9 mouse cellular contexts compared by ENCODE assay signal in genomic region chr6:88196733-88197312, GRCm38 (mm10). TPM values are rescaled to one million over a fixed set of nuclear protein-coding genes. Genes with fewer than 3 reads are reported as not detected.
DNase-seq lines count a peak whose midpoint lies in the region; ATAC-seq and TF ChIP-seq lines count a peak whose summit lies in the region.
"Had no signal": no experiment of that assay in that cellular context is flagged by ENCODE, and none has a peak within 500 bp of the region (broad histone marks: within the 10 kb centered on the region; RNA-seq: fewer than 3 reads in every experiment).

No protein-coding gene starts in this region.

- H3K79me2 ChIP-seq in heart, adult 2 months (replicated peaks; ENCODE audit: control insufficient read depth, insufficient read depth, low read length), result no peaks in the 10 kb centered on the region

- WGBS in heart, adult 2 months, result 2% methylated on average over 44 of the region's 44 CpGs
- WGBS in hindbrain, embryonic 11.5 days, result 2% methylated on average over 40 of the region's 44 CpGs
- WGBS in midbrain, embryonic 13.5 days, result under 1% methylated on average over 44 of the region's 44 CpGs

- H3K27ac ChIP-seq in heart, adult 2 months, result peak overlapping the region; percentile 93
- no peak overlapping the region for H3K27ac ChIP-seq in hindbrain, embryonic 11.5 days (ENCODE audit: low read depth, low read length)
- H3K27ac ChIP-seq in midbrain, embryonic 13.5 days, result peak overlapping the region; percentile 61

- peak overlapping the region; percentile 61 for H3K4me3 ChIP-seq in heart, adult 2 months
- peak overlapping the region; percentile 32 for H3K4me3 ChIP-seq in hindbrain, embryonic 11.5 days (ENCODE audit: low read depth, low read length)
- peak overlapping the region; percentile 47 for H3K4me3 ChIP-seq in midbrain, embryonic 13.5 days (replicated peaks)

- TF ChIP-seq CTCF in heart, adult 2 months (IDR thresholded peaks at IDR 0.05), result no peak

- 0 out of 2 replicates have a peak, but pooled peaks cover 1% of the 10 kb centered on the region for H3K4me1 ChIP-seq in heart, adult 2 months (ENCODE audit: control insufficient read depth, insufficient read depth, low read length)
- peaks cover 29% of the 10 kb centered on the region for H3K4me1 ChIP-seq in hindbrain, embryonic 11.5 days (replicated peaks; ENCODE audit: control insufficient read depth, insufficient read depth, low read length)
- H3K4me1 ChIP-seq in midbrain, embryonic 13.5 days (replicated peaks), result peaks cover 67% of the 10 kb centered on the region

- no peak for ATAC-seq in hindbrain, embryonic 11.5 days (ENCODE audit: low FRiP score)
- ATAC-seq in midbrain, embryonic 13.5 days, result no peak

- H3K9me3 ChIP-seq in hindbrain, embryonic 11.5 days (ENCODE audit: control insufficient read depth, low read length), result no peaks in the 10 kb centered on the region
- no peaks in the 10 kb centered on the region for H3K9me3 ChIP-seq in midbrain, embryonic 13.5 days

- no peak for DNase-seq in heart, adult 2 months
- DNase-seq in heart, postnatal 25 days (ENCODE audit: low spot score), result no peak
- DNase-seq in R1 (ENCODE audit: low read depth, low spot score), result peak; percentile 72
- DNase-seq in hindbrain, embryonic 11.5 days (ENCODE audit: low spot score), result peak; percentile 68
- no peak for DNase-seq in left cerebral cortex, adult 9 months (ENCODE audit: low spot score in 2 of 2)
- no peak for DNase-seq in left cerebral cortex, postnatal 4 days
- DNase-seq in cerebellum, adult 18-20 months, result no peak
- DNase-seq: gastrocnemius, postnatal 36 days had no signal

- H3K9ac ChIP-seq in heart, adult 2 months (ENCODE audit: low read depth, low read length), result peak overlapping the region; percentile 73
- H3K9ac ChIP-seq in hindbrain, embryonic 11.5 days (ENCODE audit: low read depth, low read length), result no peak overlapping the region
- peak overlapping the region; percentile 61 for H3K9ac ChIP-seq in midbrain, embryonic 13.5 days (replicated peaks)

- H3K4me2 ChIP-seq in hindbrain, embryonic 11.5 days (replicated peaks; ENCODE audit: low read depth, low read length), result peak overlapping the region; percentile 60
- H3K4me2 ChIP-seq in midbrain, embryonic 13.5 days (replicated peaks), result peak overlapping the region; percentile 64

- H3K36me3 ChIP-seq in heart, adult 2 months (ENCODE audit: control insufficient read depth, insufficient read depth, low read length), result no peaks in the 10 kb centered on the region
- H3K36me3 ChIP-seq in hindbrain, embryonic 11.5 days (ENCODE audit: control insufficient read depth, insufficient read depth, low read length), result no peaks in the 10 kb centered on the region
- no peaks in the 10 kb centered on the region for H3K36me3 ChIP-seq in midbrain, embryonic 13.5 days

- no peak for TF ChIP-seq EP300 in heart, adult 2 months (IDR thresholded peaks at IDR 0.05; ENCODE audit: insufficient read depth, low read depth, low read length)

- intact Hi-C loops in heart, adult 2 months (cut with DNase I), result loop anchor here (2.0 kb wide), 1 partner anchor 44 kb away; no protein-coding TSS in a partner anchor
- intact Hi-C loops in heart, postnatal 25 days (cut with DNase I), result no loop called here
- intact Hi-C loops in left cerebral cortex, postnatal 4 days (cut with DNase I), result loop anchor here (10.0 kb wide), 1 partner anchor 298 kb away; no protein-coding TSS in a partner anchor

- peaks cover 8% of the 10 kb centered on the region for H3K27me3 ChIP-seq in heart, adult 2 months (ENCODE audit: control insufficient read depth, insufficient read depth, low read length)
- H3K27me3 ChIP-seq in hindbrain, embryonic 11.5 days (ENCODE audit: control insufficient read depth, insufficient read depth, low read length), result peaks cover 96% of the 10 kb centered on the region
- peaks cover 100% of the 10 kb centered on the region for H3K27me3 ChIP-seq in midbrain, embryonic 13.5 days

- TF ChIP-seq POLR2A in heart, adult 2 months (IDR thresholded peaks at IDR 0.05; ENCODE audit: insufficient read depth, low read depth, low read length), result no peak

RNA-seq across cellular contexts. Expression of gene Gata2, which starts 3.1 kb away (rescaled TPM):
- 10 to 100 TPM; 17.8 to 19.6 TPM for total RNA-seq in heart, adult 2 months (2021)
- polyA plus RNA-seq in heart, adult 2 months (2012; rRNA removed), result 14.3 and 18.7 TPM in 2 replicates
- total RNA-seq in heart, postnatal 25 days (2021), result 10 to 100 TPM; 17.0 to 19.8 TPM
- 18.2 and 26.3 TPM in 2 replicates for polyA plus RNA-seq in hindbrain, embryonic 11.5 days (2014; fragmentation: Nextera tagmentation; extraction: Ambion mirVana)
- polyA plus RNA-seq in midbrain, embryonic 13.5 days (2015; fragmentation: Nextera tagmentation; extraction: Ambion mirVana), result 25.7 and 38.1 TPM in 2 replicates
- total RNA-seq in left cerebral cortex, postnatal 4 days (2021), result 1 to 10 TPM; 2.6 to 3.1 TPM

RNA-seq across cellular contexts. Expression of gene Dnajb8, which starts 25.2 kb away (rescaled TPM):
- total RNA-seq in heart, adult 2 months (2021), result not detected
- polyA plus RNA-seq in heart, adult 2 months (2012; rRNA removed), result 0.29 TPM in 1 of 2 replicates, not detected in the other
- not detected for total RNA-seq in heart, postnatal 25 days (2021)
- polyA plus RNA-seq in hindbrain, embryonic 11.5 days (2014; fragmentation: Nextera tagmentation; extraction: Ambion mirVana), result not detected in 2 replicates
- polyA plus RNA-seq in midbrain, embryonic 13.5 days (2015; fragmentation: Nextera tagmentation; extraction: Ambion mirVana), result not detected in 2 replicates
- total RNA-seq in left cerebral cortex, postnatal 4 days (2021), result not detected
- total RNA-seq: gastrocnemius, postnatal 36 days had no signal

Comparison
In these comparisons a context has a peak if more than half of its experiments do, and no peak if none do; other contexts are left out.
1. DNase-seq: peak in R1 (single experiment) and hindbrain, embryonic 11.5 days (single experiment); none in heart, adult 2 months (0 of 2), heart, postnatal 25 days (single experiment), left cerebral cortex, adult 9 months (0 of 2), left cerebral cortex, postnatal 4 days (single experiment) and cerebellum, adult 18-20 months (0 of 2).
2. RNA of gene Gata2, which starts 3.1 kb away (total RNA-seq): 17.0 to 19.8 TPM in heart, postnatal 25 days and 17.8 to 19.6 TPM in heart, adult 2 months; 2.6 to 3.1 TPM in left cerebral cortex, postnatal 4 days; every median in the first group is over 4 times any median in the second.
3. Peak in every context shown above with its lines, with median percentiles within 50 percentile points of each other: H3K4me3 ChIP-seq.